Mouse (Mus musculus) adrenal gland, postnatal 14 days (tissue): Measurements from ENCODE around the gene Six1. TPM values are rescaled to one million over a fixed set of nuclear protein-coding genes. Genes with fewer than 3 reads are reported as not detected.
"Not testable (repeated sequence)": the region's sequence is repeated elsewhere in the genome, so short reads cannot be mapped to it uniquely, and the experiment has no call there.

Experiments
- DNase-seq: peaks from one replicate; pipeline ENCODE4 v3.0.0; 2021; ENCODE audit warnings: mixed read lengths
- long read RNA-seq, 2 experiments: library from polyadenylated mRNA; stranded (forward); transcript quantifications; one replicate each; pipeline ENCODE4 v2.0.0; 2021
- total RNA-seq: library from RNA; stranded (reverse); gene quantifications from 2 replicates; pipeline ENCODE4 v1.2.3, GENCODE M21; 2021

The Six1 gene
- 4.3 and 5.2 TPM in 2 replicates for total RNA-seq
- long read RNA-seq, experiment 1, partial matches to known transcripts = 0 of 3 reads
- long read RNA-seq, experiment 1, other reads (novel, unspliced or antisense) = 1 of 3 reads
- long read RNA-seq, experiment 2, partial matches to known transcripts = 0 of 1 reads
- long read RNA-seq, experiment 2, other reads (novel, unspliced or antisense) = 0 of 1 reads

DNA sequence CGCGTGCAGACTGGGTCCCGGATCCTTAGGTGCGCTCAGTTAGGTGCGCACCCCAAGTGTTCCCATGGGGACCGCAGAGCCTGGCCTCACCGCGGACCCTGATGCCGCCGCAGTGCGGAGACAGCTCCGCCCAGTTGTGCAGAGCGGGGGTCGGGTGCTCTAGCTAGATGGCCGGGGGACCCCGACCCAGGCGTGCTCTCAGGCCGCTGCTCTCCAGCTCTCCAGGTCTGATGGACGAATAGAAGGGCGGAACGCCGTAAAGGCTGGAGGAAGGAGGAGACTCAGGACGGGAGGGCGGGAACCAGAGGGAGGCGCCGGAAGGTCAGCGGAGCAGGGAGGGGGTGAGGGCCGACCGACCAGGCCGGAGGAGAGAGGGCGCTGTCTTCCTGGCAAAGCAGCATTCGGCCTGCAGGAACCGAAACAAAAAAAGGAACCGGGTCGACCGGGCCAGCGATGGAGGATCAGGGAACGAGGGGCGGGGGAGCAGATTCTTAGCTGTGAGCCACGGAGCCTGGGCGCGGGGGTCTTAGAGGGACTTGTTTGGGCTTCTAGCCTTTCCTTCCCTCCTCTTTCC is at the start of gene Six1:
Six1 (minus strand) TSS at position 220 of the 574 bp plus-strand sequence.
- DNase-seq = peak; percentile 92

DNA sequence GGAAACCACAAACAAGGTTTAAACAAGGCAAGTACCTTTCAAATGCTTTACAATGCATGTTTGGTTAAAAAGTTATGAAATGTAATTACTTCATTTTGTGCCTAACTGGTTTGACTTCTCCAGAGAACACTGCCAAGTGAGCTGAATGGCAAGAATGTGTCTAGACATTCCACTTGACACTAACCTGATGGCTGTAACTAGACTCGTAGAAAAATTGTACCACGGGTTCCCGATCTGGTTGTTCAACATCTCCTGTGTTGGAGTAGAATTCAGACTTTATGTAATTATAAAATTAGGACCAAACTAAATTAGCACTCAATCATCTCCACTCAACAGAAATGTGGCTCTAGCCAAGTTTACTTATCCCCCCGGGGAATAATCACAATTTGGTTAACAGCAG is 44.9 kb upstream of the Six1 start:
- no peak for DNase-seq

DNA sequence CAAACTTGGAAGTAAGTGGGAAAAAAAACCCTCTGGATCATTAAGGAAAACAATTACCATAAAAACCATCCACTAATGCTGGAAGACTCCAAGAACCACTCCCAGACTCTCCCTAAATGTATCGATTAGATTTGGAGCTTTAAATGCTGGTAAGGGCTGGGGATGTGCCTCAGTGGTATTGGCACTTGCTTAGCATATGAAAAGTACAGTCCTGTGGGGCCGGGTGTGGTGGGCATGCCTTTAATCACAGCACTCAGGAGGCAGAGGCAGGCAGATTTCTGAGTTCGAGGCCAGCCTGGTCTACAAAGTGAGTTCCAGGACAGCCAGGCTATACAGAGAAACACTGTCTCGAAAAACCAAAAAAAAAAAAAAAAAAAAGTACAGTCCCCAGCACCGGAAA is 42.5 kb upstream of the Six1 start:
- DNase-seq = not testable (repeated sequence)

DNA sequence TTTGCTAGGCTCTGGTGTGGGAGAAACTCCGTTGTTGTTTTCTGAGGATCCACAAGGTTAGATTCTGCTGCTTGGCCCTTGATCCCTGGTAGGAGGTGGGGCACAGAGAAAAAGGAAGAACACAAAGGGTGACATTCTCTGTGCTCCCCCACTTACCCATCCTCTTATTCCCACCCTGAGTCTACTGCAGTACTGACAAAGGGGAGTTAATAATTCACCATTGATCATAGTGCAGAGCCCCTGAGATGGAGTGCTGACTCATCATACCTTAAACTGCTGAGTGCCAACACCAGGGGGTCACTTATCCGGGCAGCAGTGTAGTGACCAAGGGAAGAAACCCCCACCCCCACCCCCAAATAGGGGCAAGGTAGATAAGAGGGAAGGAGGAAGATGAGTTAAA is 40.9 kb upstream of the Six1 start:
- DNase-seq = no peak

DNA sequence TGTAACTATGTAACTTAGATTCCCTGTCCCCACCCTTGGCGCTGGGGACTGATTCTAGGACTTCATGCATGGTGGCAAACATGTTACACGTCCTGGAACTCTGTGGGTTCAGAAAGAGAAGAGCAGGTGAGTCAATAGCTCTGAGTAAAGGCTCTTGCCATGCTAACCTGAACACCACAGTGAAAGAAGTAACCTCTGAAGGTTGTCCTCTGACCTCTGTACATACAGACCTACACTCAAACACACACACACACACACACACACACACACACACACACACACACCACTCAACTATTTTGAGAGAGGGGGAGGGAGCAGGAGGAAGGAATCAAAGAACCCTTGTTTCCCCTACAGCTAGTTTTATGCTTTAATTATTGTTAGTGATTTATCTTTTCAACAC is 40.5 kb upstream of the Six1 start:
- DNase-seq = no peak

DNA sequence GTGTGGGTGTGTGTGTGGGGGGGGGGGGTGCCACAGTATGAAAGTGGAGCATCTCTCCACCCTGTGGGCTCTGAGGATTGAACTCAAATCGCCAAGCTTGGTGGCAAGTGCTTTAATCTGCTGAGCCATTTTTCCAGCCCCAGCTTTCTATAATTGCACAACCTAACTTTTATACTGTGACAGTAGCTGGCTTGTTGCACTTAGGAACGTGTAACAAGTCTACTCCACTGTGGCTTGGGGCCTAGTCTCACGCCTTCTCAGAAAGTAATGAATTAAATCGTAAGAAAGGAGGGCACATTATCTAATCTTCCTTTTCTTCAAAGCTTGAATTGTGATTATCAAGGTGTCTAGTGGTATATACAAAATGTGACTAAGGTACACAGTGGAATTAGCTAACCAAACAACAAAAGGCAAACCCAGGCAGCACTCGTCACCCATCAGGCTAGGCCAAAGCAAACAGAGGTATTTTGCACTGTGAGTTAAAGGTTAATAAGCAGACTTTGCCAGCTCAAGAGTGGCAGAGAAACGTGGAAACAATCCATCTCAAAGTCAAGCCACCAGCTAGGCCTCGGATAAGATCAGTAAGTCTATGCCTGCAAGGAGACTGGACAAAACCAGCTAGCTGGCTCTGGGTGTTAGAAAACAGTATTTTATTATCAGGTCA is 37.1 kb upstream of the Six1 start:
- no peak for DNase-seq

DNA sequence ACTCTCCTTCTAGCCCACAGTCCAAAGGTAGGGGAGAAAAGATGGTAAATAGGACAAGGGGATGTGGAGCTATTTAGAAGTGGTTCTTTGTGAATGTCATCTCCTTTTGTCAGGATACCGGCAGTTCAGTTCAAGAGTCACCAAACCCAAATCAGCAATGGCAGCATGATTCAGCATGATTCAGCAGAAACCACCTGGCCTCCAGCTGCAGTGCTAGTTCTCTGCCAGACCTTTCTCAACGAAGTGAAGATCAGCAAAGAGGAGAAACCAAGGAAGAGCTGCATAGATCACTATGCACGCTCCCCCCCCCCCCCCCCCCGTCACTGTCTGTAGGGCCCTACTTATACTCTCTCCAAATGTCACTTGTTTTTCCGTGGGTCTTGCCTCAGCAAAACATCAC is 35.2 kb upstream of the Six1 start:
- no peak for DNase-seq

DNA sequence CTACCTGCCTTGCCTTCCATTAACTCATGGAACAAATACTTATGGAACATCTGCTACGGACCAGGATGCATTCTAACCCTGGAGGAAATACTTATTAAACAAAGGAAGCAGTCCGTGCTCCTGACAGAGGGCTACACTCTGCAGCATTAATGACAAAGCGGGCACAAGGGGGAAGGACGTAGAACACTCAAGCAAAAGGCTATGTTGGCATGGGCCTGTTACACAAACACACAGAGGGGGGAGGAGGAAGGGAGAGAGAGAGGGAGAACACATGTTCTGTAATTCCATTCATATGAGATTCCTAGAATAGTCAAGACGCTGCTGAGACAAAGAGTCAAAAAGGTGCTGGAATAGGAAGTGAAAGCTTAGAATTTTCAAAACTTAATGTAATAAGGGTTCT is 34.8 kb upstream of the Six1 start:
- no peak for DNase-seq

DNA sequence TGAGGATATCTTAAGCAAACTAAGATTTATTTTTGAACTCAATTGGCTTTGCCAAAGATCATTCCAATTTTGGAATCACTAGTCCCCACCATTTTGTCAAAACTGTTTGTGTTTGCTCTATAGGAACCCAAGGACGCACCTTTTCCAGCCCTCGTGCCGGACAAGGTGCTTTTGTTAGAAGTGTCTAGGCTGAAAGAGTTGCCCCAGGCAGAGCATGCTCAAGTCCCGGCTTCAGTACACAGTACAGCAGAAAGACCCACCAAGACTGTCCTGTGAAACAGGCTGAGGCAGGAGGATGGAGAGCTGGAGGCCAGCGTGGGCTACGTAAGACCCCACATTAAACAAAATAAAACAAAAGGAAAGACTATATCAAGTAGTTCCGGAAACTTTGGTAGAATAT is 33.4 kb upstream of the Six1 start:
- no peak for DNase-seq

DNA sequence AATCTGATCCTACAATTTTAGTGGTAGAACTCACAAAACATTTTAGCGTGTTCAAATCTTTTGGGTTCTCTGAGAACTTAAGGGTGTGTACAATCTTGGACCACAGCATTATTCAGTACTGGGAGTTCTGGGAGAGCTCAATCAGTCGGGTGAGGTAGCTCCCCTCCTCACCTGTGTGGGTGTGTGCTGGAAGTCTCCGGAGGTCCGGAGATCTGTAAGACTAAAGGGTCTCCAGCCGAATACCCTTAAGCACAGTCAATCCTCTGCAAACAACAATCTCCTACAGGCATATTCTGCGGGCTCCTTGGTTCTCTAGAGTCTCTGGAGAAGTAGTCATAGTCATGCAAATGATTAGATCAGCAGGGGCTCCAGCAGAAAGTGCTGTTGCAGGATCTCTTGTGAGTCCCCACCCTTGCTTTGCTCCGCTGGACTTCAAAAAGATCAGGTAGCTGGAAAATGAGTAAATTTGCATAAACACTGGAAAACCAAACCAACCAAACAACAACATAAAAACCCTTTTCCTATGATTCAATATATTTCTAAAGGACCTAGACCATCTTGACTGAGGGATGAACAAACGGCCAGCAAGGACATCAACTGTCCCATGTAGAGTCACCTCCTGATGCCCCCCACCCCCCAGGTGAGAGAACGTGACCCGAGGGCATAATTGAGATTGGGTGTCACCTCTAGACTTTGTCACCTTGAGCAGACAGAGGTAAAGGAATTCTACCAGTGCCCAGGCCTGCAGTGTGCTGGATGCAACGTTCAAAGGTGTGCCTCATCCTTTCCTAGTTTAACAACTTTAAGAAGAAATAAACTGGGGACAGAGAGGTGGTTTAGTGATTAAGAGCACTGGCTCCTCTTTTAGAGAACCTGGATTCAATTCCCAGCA is 32.3 kb upstream of the Six1 start:
- no peak for DNase-seq

DNA sequence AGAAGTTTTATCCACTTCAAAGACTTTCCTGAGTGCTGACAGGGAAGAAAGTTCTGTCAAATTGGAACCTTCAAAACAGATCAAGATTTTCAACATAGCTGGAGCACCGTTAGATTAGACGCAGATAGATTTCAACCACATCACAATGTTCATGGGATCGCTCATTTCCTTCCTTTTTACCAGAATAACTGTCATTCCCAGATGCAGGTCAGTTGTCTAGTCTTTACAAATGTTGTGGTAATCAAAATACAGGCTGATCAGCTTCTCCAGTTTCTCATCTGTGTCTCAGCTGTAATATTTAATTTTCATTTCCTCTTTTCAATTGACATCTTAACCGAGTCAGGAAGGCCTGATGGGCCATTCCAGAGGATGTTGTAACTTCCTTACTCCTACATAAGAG is 30.1 kb upstream of the Six1 start:
- DNase-seq = no peak

DNA sequence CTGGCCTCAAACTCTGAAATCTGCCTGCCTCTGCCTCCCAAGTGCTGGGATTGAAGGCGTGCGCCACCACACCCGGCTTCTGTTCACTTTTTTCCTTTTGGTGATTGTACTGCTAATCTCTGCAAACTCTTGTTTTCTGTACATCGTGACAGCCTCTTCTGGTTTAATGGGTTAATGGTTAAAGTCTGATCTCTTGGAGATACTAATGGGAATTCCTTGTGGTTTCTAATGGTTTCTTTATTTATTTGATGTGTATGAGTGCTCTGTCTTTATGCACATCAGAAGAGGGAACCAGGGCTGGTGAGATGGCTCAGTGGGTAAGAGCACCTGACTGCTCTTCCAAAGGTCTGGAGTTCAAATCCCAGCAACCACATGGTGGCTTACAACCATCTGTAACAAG is 28.1 kb upstream of the Six1 start:
- DNase-seq = not testable (repeated sequence)

DNA sequence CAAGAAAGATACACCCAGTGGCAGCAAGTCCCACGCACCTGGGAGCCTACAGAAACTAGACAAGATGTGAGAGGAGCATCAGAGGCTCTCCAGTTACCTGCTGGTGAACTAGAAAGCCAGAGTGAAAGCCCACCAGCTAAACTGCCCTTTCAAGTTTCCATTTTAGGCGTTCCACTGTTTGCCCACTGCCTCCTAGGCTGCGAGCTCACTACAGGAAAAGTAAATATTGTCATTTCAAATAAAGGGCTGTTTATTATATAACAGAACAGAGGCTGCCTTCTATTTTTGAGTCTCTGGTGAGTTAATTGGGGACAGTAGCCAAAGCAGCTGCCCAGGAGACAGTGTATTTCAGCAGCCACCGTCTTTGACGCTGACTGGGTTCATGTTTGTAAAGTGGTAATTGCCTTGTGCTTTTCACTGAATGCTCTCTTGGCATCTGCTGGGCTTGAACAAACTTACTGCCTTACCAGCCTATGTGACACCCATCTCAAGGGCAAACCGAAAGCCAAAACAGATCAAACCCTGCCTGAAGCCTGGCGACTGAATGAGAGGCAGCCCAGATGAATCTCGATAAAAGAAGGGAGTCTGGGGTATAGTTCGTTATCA is 7.2 kb upstream of the Six1 start:
- DNase-seq = no peak

DNA sequence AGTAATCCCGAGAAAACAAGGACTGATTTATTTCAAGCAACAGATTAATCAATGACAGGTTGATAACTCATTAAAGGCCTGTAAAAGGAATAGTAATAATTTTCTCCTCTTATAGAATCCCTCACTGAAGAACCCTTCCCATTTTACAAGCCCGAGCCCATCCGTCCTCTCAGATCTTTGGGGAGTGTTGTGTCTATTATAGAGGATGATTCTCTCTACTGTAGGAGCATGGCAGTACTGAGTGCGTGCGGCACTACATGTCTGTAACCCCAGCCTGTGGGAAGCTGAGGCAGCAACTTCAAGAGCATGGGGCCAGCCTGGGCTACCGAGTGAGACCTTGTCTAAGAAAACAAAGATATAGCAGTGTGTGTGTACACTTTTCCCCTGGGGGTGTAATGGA is 3.8 kb upstream of the Six1 start:
- no peak for DNase-seq

DNA sequence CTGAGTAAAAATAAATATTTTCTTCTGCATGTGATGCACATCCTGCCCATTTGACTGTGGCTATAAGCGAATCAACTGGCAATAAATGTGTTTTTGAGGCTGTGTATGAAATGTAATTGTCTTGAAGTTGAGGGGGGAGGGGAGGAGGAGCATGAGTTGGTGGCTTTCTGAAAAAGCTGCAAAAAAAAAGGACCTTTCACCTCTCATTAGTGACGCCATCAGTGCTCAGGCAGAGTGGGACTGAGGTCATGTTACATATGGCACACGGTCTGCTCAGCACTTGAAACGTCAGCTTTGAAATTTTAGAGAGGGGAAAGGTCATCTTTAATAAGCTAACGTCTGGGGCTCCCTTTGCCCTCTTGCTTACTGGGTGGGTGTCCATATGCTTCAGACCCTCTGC is 1.8 kb upstream of the Six1 start:
- no peak for DNase-seq

DNA sequence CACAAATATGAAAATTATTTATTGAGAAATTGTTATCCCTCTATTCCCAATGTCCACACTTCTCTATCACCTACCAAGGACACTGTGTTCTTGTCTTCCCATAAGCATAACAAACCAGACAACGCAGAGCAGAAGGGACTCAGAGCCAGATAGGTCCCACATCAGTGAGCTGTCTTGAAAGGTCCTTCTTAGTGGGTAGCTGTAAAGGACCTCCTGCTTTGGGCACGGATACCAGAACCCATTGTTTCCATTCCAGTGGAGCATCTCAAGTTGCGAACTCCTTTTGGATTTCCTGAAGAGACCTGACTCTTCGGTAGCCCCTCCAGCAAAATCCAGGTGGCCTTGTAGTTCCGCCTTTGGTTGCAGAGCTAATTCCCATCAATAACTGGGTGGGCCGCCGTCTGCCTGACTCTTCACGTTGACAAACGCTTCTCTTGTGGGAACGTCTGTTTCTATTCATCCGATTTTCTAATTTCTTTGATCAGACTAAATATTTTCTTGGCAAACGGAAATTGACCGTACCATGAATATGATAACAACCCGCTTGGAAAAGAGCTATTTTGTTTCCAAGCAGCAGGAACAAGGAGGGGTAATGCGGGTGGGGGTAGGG is 994 bp upstream of the Six1 start:
- no peak for DNase-seq

DNA sequence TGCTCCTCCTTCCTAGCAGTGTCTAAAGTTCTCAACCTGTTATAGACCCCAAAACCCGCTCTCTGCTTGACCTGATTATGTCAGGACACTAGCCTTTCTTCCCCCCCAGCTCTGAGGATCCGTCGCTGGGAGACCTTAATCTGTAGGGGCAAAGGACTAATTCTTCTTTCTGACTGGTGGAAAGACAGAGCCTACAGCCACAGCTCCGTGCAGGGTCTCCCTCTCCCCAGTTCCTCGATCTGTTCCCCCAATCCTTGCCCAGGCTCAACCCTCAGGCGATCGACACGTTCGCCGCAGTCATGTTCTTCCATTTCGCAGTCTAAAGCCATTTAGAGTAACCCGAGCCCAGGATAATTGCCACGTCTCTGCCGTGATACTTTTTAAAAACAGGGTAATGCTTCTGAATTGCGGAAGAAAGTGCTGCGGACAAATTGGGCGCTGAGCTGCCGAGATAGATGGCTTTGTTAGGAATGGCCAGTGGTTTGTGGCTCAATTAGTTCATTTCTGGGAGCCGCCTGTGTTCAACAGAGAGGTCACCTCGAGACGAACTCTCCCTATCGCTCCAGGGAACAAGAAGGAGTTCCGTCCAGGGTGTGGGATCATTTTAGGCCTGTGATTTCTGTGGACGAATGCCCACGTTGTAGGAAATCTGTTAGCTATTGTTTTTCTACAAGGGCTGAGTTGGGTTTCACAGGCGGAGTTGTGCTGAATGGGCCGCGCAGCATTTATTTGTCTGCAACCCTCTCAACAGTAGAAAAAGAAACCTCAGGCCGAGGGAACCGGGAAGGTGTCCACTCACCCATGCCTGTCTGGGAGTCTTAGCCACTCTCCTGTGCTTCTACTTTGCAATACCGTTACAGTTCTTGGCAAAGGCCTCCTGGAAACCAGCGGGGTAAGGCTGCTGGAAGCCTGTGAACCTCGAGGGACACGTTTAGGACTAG is 766 bp downstream of the Six1 start:
- DNase-seq = no peak

DNA sequence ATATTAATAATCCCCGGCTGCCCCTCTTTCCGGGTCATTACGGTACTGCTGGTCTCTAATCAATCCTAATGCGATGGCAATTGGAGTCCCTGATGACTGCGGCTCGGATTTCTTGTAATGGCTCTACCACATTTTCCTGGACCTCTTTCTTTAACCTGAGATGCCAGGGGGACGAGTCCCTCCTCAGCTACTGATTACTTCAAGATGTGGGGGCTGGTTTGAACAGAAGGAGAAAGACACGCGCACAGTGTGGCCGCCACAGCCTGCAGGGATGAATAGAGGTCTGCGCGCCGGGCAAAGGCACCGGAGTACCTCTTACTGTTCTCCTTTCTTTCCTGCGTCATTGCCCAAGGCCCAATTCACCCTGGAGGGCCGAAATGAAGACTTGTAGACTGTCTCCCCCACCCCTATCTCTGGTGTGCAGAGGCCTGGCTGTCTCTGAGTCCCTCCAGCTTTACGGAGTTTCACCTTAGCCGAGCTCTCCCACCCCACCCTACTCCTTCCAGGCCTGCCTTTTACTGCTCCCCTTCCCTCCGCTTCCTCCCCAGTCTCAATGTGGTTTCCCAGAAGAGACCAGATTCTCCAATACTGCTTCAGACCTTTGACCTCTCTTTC is 1.5 kb downstream of the Six1 start:
- DNase-seq = no peak

DNA sequence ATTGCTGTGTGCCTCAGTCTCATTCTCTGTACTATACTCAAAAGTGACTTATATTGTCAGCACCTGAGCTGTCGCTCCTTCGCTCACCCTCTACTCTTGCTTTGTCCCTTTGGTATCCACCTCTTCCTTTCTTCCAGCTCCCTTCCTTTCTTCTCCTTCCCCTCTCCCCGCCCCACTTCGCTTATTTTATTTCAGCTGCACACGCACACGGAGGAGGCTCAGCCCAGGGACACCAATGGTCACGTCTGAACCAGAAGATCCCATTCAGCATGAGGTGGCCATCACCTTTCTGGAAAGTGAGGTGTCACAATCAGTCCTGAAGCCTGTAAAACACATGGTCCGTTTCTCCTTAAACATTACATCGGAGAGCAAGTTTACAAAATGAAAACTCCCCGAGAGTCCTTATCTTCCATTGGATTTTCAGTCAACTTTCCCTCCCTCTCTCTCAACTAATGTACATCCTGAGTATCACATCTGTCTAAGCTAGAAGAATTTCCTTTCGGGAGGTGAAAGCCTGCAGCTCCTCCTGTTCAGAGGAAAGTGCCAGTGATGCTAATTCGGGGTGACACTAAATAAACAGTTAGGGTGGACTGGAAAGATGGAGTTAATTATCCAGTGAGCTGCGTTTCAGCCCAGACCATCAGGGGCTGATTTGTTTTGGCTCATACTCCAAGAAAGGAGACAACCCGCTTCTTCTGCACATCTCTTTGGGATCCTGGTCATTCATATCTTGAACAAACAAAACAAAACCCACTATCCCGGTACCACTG is 2.7 kb downstream of the Six1 start:
- DNase-seq = no peak

DNA sequence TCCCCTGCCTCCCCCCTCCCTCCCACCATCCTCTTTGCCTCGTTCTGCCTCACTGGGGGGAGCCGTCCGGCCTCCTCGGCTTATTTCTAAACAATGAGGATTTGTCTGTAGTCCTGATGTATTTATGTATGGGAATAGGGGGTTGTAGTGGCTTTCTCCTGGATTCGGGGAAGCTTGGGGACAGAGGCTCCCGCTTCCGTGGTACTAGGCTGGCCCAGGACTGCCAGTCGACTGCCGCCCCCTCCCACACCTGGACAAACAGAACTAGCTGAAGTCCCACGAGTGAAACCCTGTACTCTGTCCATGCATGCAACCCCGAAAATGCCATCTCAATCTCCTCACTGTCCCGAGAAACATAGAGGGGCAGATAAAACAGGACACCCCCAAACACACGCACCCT is 3.4 kb downstream of the Six1 start:
- no peak for DNase-seq
